Comparison of ENCODE assay signal across 11 mouse cellular contexts in genomic region chr17:47011661-47012043, GRCm38 (mm10). TPM values are rescaled to one million over a fixed set of nuclear protein-coding genes. Genes with fewer than 3 reads are reported as not detected.
DNase-seq lines count a peak whose midpoint lies in the region; ATAC-seq and TF ChIP-seq lines count a peak whose summit lies in the region.
"Had no signal": no experiment of that assay in that cellular context is flagged by ENCODE, and none has a peak within 500 bp of the region (broad histone marks: within the 10 kb centered on the region; RNA-seq: fewer than 3 reads in every experiment).

No protein-coding gene starts in this region.

- 85% methylated on average over 1 of the region's 1 CpGs for WGBS in embryonic facial prominence, embryonic 13.5 days
- WGBS in embryonic facial prominence, embryonic 10.5 days = 87% methylated on average over 1 of the region's 1 CpGs
- WGBS in kidney, embryonic 14.5 days = 96% methylated on average over 1 of the region's 1 CpGs
- WGBS in liver, embryonic 14.5 days (ENCODE audit: insufficient replicate concordance) = 68% methylated on average over 1 of the region's 1 CpGs

- H3K9me3 ChIP-seq in embryonic facial prominence, embryonic 13.5 days = no peaks in the 10 kb centered on the region
- no peaks in the 10 kb centered on the region for H3K9me3 ChIP-seq in embryonic facial prominence, embryonic 10.5 days
- H3K9me3 ChIP-seq in kidney, embryonic 14.5 days (ENCODE audit: control insufficient read depth, low read length) = no peaks in the 10 kb centered on the region
- H3K9me3 ChIP-seq in CH12.LX (replicated peaks; ENCODE audit: low read length) = no peaks in the 10 kb centered on the region
- no peaks in the 10 kb centered on the region for H3K9me3 ChIP-seq in liver, embryonic 14.5 days (ENCODE audit: control insufficient read depth, low read length)
- H3K9me3 ChIP-seq: embryonic facial prominence, embryonic 15.5 days; forebrain, embryonic 10.5 days; liver, embryonic 13.5 days had no signal

- H3K9ac ChIP-seq in embryonic facial prominence, embryonic 13.5 days = no peak overlapping the region
- H3K9ac ChIP-seq in kidney, embryonic 14.5 days (ENCODE audit: low read depth, low read length) = no peak overlapping the region
- peak overlapping the region; percentile 42; the same call in 1 of the 2 replicates for H3K9ac ChIP-seq in CH12.LX (ENCODE audit: insufficient read depth, low read depth)
- no peak overlapping the region for H3K9ac ChIP-seq in liver, embryonic 14.5 days (replicated peaks)
- H3K9ac ChIP-seq: embryonic facial prominence, embryonic 15.5 days had no signal

- TF ChIP-seq RAD21 in CH12.LX (IDR thresholded peaks at IDR 0.05; ENCODE audit: low read depth, low read length) = no peak

- in situ Hi-C loops in CH12.LX (cut with MboI; ENCODE audit: low pct_ligation_motif_present, low pct_unique_long_range_greater_than_20kb, low sequenced_read_pairs) = no loop called here

- peaks cover 33% of the 10 kb centered on the region for H3K79me2 ChIP-seq in CH12.LX (replicated peaks; ENCODE audit: control insufficient read depth, extremely low read depth, insufficient read depth, poor library complexity, severe bottlenecking)

- H3K4me1 ChIP-seq in embryonic facial prominence, embryonic 13.5 days = peaks cover 25% of the 10 kb centered on the region
- H3K4me1 ChIP-seq in embryonic facial prominence, embryonic 10.5 days = peaks cover 20% of the 10 kb centered on the region
- peaks cover 13% of the 10 kb centered on the region for H3K4me1 ChIP-seq in kidney, embryonic 14.5 days (ENCODE audit: control insufficient read depth, insufficient read depth, low read length)
- H3K4me1 ChIP-seq in CH12.LX (ENCODE audit: control insufficient read depth in 1 of 2, insufficient read depth in 2 of 2) = peaks cover 6 to 19% of the 10 kb centered on the region in 2 experiments; a peak in 3 of 4 replicates
- peaks cover 2 to 9% of the 10 kb centered on the region in 2 experiments; a peak in 3 of 4 replicates for H3K4me1 ChIP-seq in liver, embryonic 14.5 days (replicated peaks; ENCODE audit: control insufficient read depth in 2 of 2, insufficient read depth in 2 of 2, low read length in 1 of 2)

- H3K4me2 ChIP-seq in embryonic facial prominence, embryonic 13.5 days = no peak overlapping the region
- no peak overlapping the region for H3K4me2 ChIP-seq in kidney, embryonic 14.5 days (replicated peaks; ENCODE audit: low read depth, low read length)
- H3K4me2 ChIP-seq in CH12.LX (ENCODE audit: insufficient read depth, low read depth, poor library complexity, severe bottlenecking) = no peak overlapping the region
- H3K4me2 ChIP-seq in liver, embryonic 14.5 days (ENCODE audit: low read depth) = peak overlapping the region; percentile 82; the same call in 1 of the 2 replicates

- intact Hi-C loops in gastrocnemius, adult 2 months (cut with DNase I) = no loop called here

- no peak for TF ChIP-seq EP300 in CH12.LX (IDR thresholded peaks at IDR 0.05; ENCODE audit: low read length)
- no peak for TF ChIP-seq EP300 in liver, embryonic 14.5 days (IDR thresholded peaks at IDR 0.05; ENCODE audit: low read depth)

- no peak for DNase-seq in embryonic facial prominence, embryonic 10.5 days (ENCODE audit: low spot score)
- no peak for DNase-seq in kidney, postnatal 36 days
- DNase-seq in CH12.LX (ENCODE audit: extremely low read depth) = no peak
- DNase-seq in liver, embryonic 14.5 days (ENCODE audit: low read depth in 3 of 3, low spot score in 3 of 3) = no peak
- DNase-seq in layer of hippocampus, postnatal 14 days (ENCODE audit: low spot score in 2 of 2) = no peak
- no peak for DNase-seq in gastrocnemius, adult 2 months

- TF ChIP-seq CTCF in CH12.LX (conservative IDR thresholded peaks at IDR 0.05 in 1 of 2, IDR thresholded peaks at IDR 0.05 in 1 of 2; ENCODE audit: low read depth in 2 of 2, low read length in 2 of 2) = no peak
- no peak for TF ChIP-seq CTCF in liver, embryonic 14.5 days (IDR thresholded peaks at IDR 0.05; ENCODE audit: low read depth)
- TF ChIP-seq CTCF in gastrocnemius, adult 2 months (IDR thresholded peaks at IDR 0.05) = no peak

- 0 out of 2 replicates have a peak overlapping the region, but pooled peaks have one; percentile 4 for H3K27ac ChIP-seq in embryonic facial prominence, embryonic 13.5 days
- H3K27ac ChIP-seq in embryonic facial prominence, embryonic 10.5 days (replicated peaks) = no peak overlapping the region
- 0 out of 2 replicates have a peak overlapping the region, but pooled peaks have one; percentile 97 for H3K27ac ChIP-seq in kidney, embryonic 14.5 days (ENCODE audit: low read depth, low read length)
- no peak overlapping the region for H3K27ac ChIP-seq in CH12.LX (ENCODE audit: insufficient read depth, low read depth)
- H3K27ac ChIP-seq in liver, embryonic 14.5 days = no peak overlapping the region
- no peak overlapping the region for H3K27ac ChIP-seq in gastrocnemius, adult 2 months

- no peak for TF ChIP-seq POLR2A in CH12.LX (IDR thresholded peaks at IDR 0.05; ENCODE audit: low read depth, low read length)

- H3K4me3 ChIP-seq in embryonic facial prominence, embryonic 13.5 days = no peak overlapping the region
- H3K4me3 ChIP-seq in embryonic facial prominence, embryonic 10.5 days = no peak overlapping the region
- H3K4me3 ChIP-seq in kidney, embryonic 14.5 days (ENCODE audit: low read length) = no peak overlapping the region
- H3K4me3 ChIP-seq in CH12.LX (replicated peaks in 1 of 3; ENCODE audit: low read depth in 2 of 3, low read length in 2 of 3, poor library complexity in 1 of 3) = no peak overlapping the region
- no peak overlapping the region for H3K4me3 ChIP-seq in liver, embryonic 14.5 days (ENCODE audit: insufficient read depth in 1 of 2, low read depth in 2 of 2, low read length in 2 of 2)
- no peak overlapping the region for H3K4me3 ChIP-seq in gastrocnemius, adult 2 months

- peaks cover 7% of the 10 kb centered on the region; the same call in 1 of the 2 replicates for H3K36me3 ChIP-seq in embryonic facial prominence, embryonic 13.5 days
- peaks cover 8% of the 10 kb centered on the region for H3K36me3 ChIP-seq in embryonic facial prominence, embryonic 10.5 days (replicated peaks)
- peaks cover 7% of the 10 kb centered on the region for H3K36me3 ChIP-seq in kidney, embryonic 14.5 days (ENCODE audit: control insufficient read depth, insufficient read depth, low read length)
- peaks cover 8 to 12% of the 10 kb centered on the region in 2 experiments for H3K36me3 ChIP-seq in CH12.LX (replicated peaks in 1 of 2; ENCODE audit: control insufficient read depth in 1 of 2, insufficient read depth in 1 of 2, low read length in 1 of 2)
- H3K36me3 ChIP-seq in liver, embryonic 14.5 days (replicated peaks; ENCODE audit: control insufficient read depth, insufficient read depth, low read depth) = peaks cover 3% of the 10 kb centered on the region
- H3K36me3 ChIP-seq: embryonic facial prominence, embryonic 15.5 days had no signal

- no peak for ATAC-seq in embryonic facial prominence, embryonic 13.5 days (ENCODE audit: insufficient number of reproducible peaks, insufficient read depth, low FRiP score, low TSS enrichment, low read depth)
- no peak for ATAC-seq in kidney, embryonic 14.5 days (ENCODE audit: low FRiP score, low TSS enrichment)
- ATAC-seq in liver, embryonic 14.5 days (ENCODE audit: insufficient read depth) = no peak

- dilution Hi-C loops in CH12.LX (cut with MboI; ENCODE audit: extremely low pct_ligation_motif_present, extremely low pct_unique_long_range_greater_than_20kb, low sequenced_read_pairs) = no loop called here

- H3K27me3 ChIP-seq in embryonic facial prominence, embryonic 13.5 days = no peaks in the 10 kb centered on the region
- no peaks in the 10 kb centered on the region; the same call in 1 of the 2 replicates for H3K27me3 ChIP-seq in embryonic facial prominence, embryonic 10.5 days (replicated peaks; ENCODE audit: low read depth, poor library complexity, severe bottlenecking)
- no peaks in the 10 kb centered on the region for H3K27me3 ChIP-seq in kidney, embryonic 14.5 days (ENCODE audit: control insufficient read depth, insufficient read depth, low read length)
- H3K27me3 ChIP-seq in CH12.LX (replicated peaks) = peaks cover 6% of the 10 kb centered on the region
- H3K27me3 ChIP-seq in liver, embryonic 14.5 days (ENCODE audit: control insufficient read depth, insufficient read depth, low read length) = no peaks in the 10 kb centered on the region; the same call in none of the 2 replicates
- H3K27me3 ChIP-seq: embryonic facial prominence, embryonic 15.5 days had no signal

TF ChIP-seq in CH12.LX, 34 proteins besides CTCF, POLR2A, EP300 and RAD21 (continues in another document):
- TF ChIP-seq ZNF384 (IDR thresholded peaks at IDR 0.05; ENCODE audit: low read depth, low read length) (no peak), PAX5 (IDR thresholded peaks at IDR 0.05; ENCODE audit: low read length) (no peak), GABPA (IDR thresholded peaks at IDR 0.05; ENCODE audit: insufficient replicate concordance, low read depth, low read length) (no peak), USF1 (IDR thresholded peaks at IDR 0.05; ENCODE audit: low read depth, low read length) (no peak), MAFK (IDR thresholded peaks at IDR 0.05; ENCODE audit: insufficient replicate concordance, low read length) (no peak), USF2 (conservative IDR thresholded peaks at IDR 0.05; ENCODE audit: low read depth, low read length) (no peak), MAX (IDR thresholded peaks at IDR 0.05; ENCODE audit: low read length) (no peak), NELFE (IDR thresholded peaks at IDR 0.05; ENCODE audit: low read depth, low read length) (no peak), RCOR1 (conservative IDR thresholded peaks at IDR 0.05; ENCODE audit: low read depth, low read length) (no peak), MXI1 (IDR thresholded peaks at IDR 0.05; ENCODE audit: low read depth, low read length) (no peak), TCF12 (IDR thresholded peaks at IDR 0.05; ENCODE audit: low read depth, low read length) (no peak), SMC3 (IDR thresholded peaks at IDR 0.05; ENCODE audit: low read depth, low read length) (no peak), ETS1 (conservative IDR thresholded peaks at IDR 0.05; ENCODE audit: low read depth, low read length) (no peak), ZKSCAN1 (IDR thresholded peaks at IDR 0.05; ENCODE audit: borderline replicate concordance, low read depth, low read length) (no peak)

RNA-seq across cellular contexts. Expression of gene Ubr2, which starts 1.3 kb away (rescaled TPM):
- polyA plus RNA-seq in embryonic facial prominence, embryonic 13.5 days (2015; fragmentation: Nextera tagmentation; extraction: Ambion mirVana) = 18.6 and 19.0 TPM in 2 replicates
- polyA plus RNA-seq in embryonic facial prominence, embryonic 10.5 days (2016; fragmentation: Nextera tagmentation; extraction: Ambion mirVana) = 16.2 and 18.2 TPM in 2 replicates
- polyA plus RNA-seq in kidney, embryonic 14.5 days (2014; fragmentation: Nextera tagmentation; extraction: Ambion mirVana) = 18.9 and 30.4 TPM in 2 replicates
- total RNA-seq in CH12.LX (2012; rRNA removed) (32.2 and 39.6 TPM in 2 replicates), CH12.LX (2014; rRNA removed) (19.5 and 20.4 TPM in 2 replicates)
- polyA plus RNA-seq in CH12.LX (2012; ENCODE audit: insufficient read length, low read depth) = 50.9 and 52.6 TPM in 2 replicates
- 7.2 and 9.7 TPM in 2 replicates for polyA plus RNA-seq in liver, embryonic 14.5 days (2012; rRNA removed)
- 7.3 and 9.5 TPM in 2 replicates for polyA plus RNA-seq in liver, embryonic 14.5 days (2014; fragmentation: Nextera tagmentation; extraction: Ambion mirVana)
- total RNA-seq in layer of hippocampus, postnatal 14 days (2021) = 10 to 100 TPM; 52.3 to 52.4 TPM
- total RNA-seq in gastrocnemius, adult 2 months (2021) = 10 to 100 TPM; 65.4 to 73.5 TPM

Comparison
In these comparisons a context has a peak if more than half of its experiments do, and no peak if none do; other contexts are left out.
1. H3K27ac ChIP-seq: peak in embryonic facial prominence, embryonic 13.5 days (single experiment) and kidney, embryonic 14.5 days (single experiment); none in embryonic facial prominence, embryonic 10.5 days (single experiment), CH12.LX (single experiment), liver, embryonic 14.5 days (single experiment) and gastrocnemius, adult 2 months (single experiment).